Mouse (Mus musculus) mouse trophoblast stem cell (cell line): ENCODE results near the gene Akap11.

Experiments
- in situ Hi-C, 2 experiments: fragments of 300-500 bp; cut with MseI, MboI; formaldehyde crosslinking; loops; 2 replicates in 1 of 2; 3 replicates in 1 of 2; pipeline ENCODE4 v1.15.1; 2025

The Akap11 gene

DNA sequence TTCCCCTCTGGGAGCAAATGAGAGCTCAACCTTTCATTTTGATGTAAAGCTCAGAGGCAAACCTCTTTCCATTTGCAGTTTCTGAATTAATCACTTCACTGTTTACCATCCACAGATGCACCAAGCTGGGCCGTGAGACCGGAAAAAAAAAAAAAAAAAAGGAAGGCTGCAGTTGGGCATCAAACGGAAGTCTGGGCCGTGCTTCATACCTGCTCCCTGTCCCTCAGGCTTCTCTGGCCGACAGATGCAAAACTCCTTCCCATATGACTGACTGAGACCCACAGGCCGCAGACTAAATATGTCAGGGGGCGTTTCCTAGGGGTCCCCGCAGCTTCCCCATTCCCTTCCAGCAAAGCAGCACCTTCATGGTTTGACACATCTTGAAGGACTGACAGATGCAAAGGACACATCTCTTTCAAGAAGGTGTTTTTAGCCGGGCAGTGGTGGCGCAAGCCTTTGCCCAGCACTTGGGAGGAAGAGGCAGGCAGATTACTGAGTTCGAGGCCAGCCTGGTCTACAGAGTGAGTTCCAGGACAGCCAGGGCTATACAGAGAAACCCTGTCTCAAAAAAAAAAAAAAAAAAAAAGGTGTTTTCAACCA, 87.7 kb downstream of the Akap11 start:
- in situ Hi-C loops: no loop called here

DNA sequence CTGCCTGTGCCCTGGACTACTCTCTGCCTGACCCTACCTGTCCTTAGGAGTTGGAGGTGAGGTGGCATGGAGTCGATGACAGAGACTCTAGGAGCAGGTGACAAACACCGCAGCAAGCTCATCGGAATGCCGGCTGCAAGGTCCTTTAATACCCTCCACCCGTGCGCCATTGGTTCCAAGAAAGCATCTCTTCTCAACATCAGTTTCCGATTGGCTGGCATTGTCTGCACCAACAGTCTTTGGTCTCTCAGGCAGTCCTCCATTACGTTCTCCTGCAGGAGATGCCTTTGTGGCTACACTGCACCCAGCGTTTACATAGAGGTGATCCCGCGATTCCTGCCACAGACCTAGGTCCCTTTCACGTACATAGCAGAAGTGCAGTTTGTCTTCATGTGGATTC, 88.6 kb downstream of the Akap11 start:
- in situ Hi-C loops: no loop called here

DNA sequence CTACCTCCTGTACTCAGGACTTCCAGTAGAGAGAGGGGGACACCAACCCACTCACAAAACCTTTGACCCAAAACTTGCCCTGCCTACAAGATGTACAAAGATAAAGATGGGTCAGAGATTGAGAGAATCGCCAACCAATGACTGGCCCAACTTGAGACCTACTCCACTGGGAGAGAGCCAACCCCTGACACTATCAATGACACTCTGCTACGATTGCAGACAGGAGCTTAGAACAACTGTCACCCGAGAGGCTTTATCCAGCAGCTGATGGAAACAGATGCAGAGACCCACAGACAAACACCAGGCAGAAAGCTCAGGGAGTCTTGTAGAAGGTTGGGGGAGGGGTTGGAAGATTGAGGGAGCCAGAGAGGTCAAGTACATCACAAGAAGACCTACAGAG, 89.1 kb downstream of the Akap11 start:
- in situ Hi-C loops: no loop called here
